10 mouse cellular contexts compared by ENCODE assay signal in genomic region chr14:86489872-86490631, GRCm38 (mm10).
DNase-seq lines count a peak whose midpoint lies in the region; ATAC-seq and TF ChIP-seq lines count a peak whose summit lies in the region.
"Had no signal": no experiment of that assay in that cellular context is flagged by ENCODE, and none has a peak within 500 bp of the region (broad histone marks: within the 10 kb centered on the region; RNA-seq: fewer than 3 reads in every experiment).

No protein-coding gene starts in this region.

- TF ChIP-seq CTCF in olfactory bulb, adult 2 months (IDR thresholded peaks at IDR 0.05; ENCODE audit: insufficient read depth, low read depth, low read length): no peak

- no peaks in the 10 kb centered on the region for H3K9me3 ChIP-seq in midbrain, embryonic 14.5 days (ENCODE audit: control insufficient read depth, low read length)
- H3K9me3 ChIP-seq in midbrain, embryonic 10.5 days (replicated peaks): no peaks in the 10 kb centered on the region
- H3K9me3 ChIP-seq: heart, embryonic 15.5 days had no signal

- intact Hi-C loops in left cerebral cortex, postnatal 4 days (cut with DNase I): no loop called here

- no peaks in the 10 kb centered on the region for H3K27me3 ChIP-seq in midbrain, embryonic 14.5 days (ENCODE audit: control insufficient read depth, insufficient read depth, low read length)
- H3K27me3 ChIP-seq in midbrain, embryonic 10.5 days (ENCODE audit: low read depth, poor library complexity, severe bottlenecking): no peaks in the 10 kb centered on the region
- H3K27me3 ChIP-seq: heart, embryonic 15.5 days had no signal

- peak overlapping the region; percentile 34; the same call in 1 of the 2 replicates for H3K27ac ChIP-seq in midbrain, embryonic 14.5 days (replicated peaks; ENCODE audit: low read depth, low read length)
- H3K27ac ChIP-seq in midbrain, embryonic 10.5 days (replicated peaks): no peak overlapping the region
- H3K27ac ChIP-seq in olfactory bulb, adult 2 months (ENCODE audit: insufficient read depth, low read depth, low read length): peak overlapping the region; percentile 27; the same call in 1 of the 2 replicates
- H3K27ac ChIP-seq: heart, embryonic 15.5 days had no signal

- no peaks in the 10 kb centered on the region; the same call in 1 of the 2 replicates for H3K4me1 ChIP-seq in midbrain, embryonic 14.5 days (ENCODE audit: control insufficient read depth, insufficient read depth, low read length)
- H3K4me1 ChIP-seq in midbrain, embryonic 10.5 days: no peaks in the 10 kb centered on the region
- H3K4me1 ChIP-seq in olfactory bulb, adult 2 months (ENCODE audit: control insufficient read depth, insufficient read depth, low read length): peaks cover 9% of the 10 kb centered on the region

- no peaks in the 10 kb centered on the region for H3K36me3 ChIP-seq in midbrain, embryonic 14.5 days (ENCODE audit: control insufficient read depth, insufficient read depth, low read length)
- no peaks in the 10 kb centered on the region for H3K36me3 ChIP-seq in midbrain, embryonic 10.5 days
- H3K36me3 ChIP-seq: heart, embryonic 15.5 days had no signal

- H3K4me2 ChIP-seq in midbrain, embryonic 14.5 days (ENCODE audit: low read length): no peak overlapping the region
- H3K4me2 ChIP-seq: heart, embryonic 15.5 days had no signal

- WGBS in midbrain, embryonic 14.5 days: 79% methylated on average over 13 of the region's 13 CpGs
- WGBS in midbrain, embryonic 10.5 days: 89% methylated on average over 13 of the region's 13 CpGs
- 41% methylated on average over 13 of the region's 13 CpGs for WGBS in olfactory bulb, adult 2 months

- TF ChIP-seq POLR2A in olfactory bulb, adult 2 months (IDR thresholded peaks at IDR 0.05; ENCODE audit: insufficient read depth, low read depth, low read length): no peak

- no peak overlapping the region for H3K9ac ChIP-seq in midbrain, embryonic 14.5 days (replicated peaks; ENCODE audit: low read length)
- H3K9ac ChIP-seq: heart, embryonic 15.5 days; liver, postnatal 0 days had no signal

- DNase-seq in heart, adult 11 months: peak; percentile 63
- no peak for DNase-seq in heart, postnatal 4 days
- DNase-seq in midbrain, embryonic 14.5 days: peak; percentile 39
- DNase-seq in midbrain, embryonic 10.5 days (ENCODE audit: low spot score): no peak
- peak; percentile 10 for DNase-seq in left cerebral cortex, postnatal 4 days
- DNase-seq in adrenal gland, postnatal 36 days: no peak
- DNase-seq: liver, postnatal 0 days had no signal

- ATAC-seq in midbrain, embryonic 14.5 days (ENCODE audit: low FRiP score, low TSS enrichment): no peak
- no peak for ATAC-seq in inflammation-experienced regulatory T-cells, adult 6 months
- ATAC-seq: liver, postnatal 0 days had no signal

- H3K4me3 ChIP-seq in midbrain, embryonic 14.5 days (replicated peaks; ENCODE audit: low read depth, low read length): no peak overlapping the region
- no peak overlapping the region for H3K4me3 ChIP-seq in midbrain, embryonic 10.5 days
- no peak overlapping the region for H3K4me3 ChIP-seq in olfactory bulb, adult 2 months (ENCODE audit: insufficient read depth, low read depth, low read length)
- H3K4me3 ChIP-seq: heart, embryonic 15.5 days had no signal

Comparison
In these comparisons a context has a peak if more than half of its experiments do, and no peak if none do; other contexts are left out.
1. DNase-seq: peak in heart, adult 11 months (single experiment), midbrain, embryonic 14.5 days (single experiment) and left cerebral cortex, postnatal 4 days (single experiment); none in heart, postnatal 4 days (single experiment), midbrain, embryonic 10.5 days (single experiment) and adrenal gland, postnatal 36 days (0 of 2).